Mouse (Mus musculus) left cerebral cortex, adult 8-10 months (tissue): ENCODE data around the gene Upp2. TPM values are rescaled to one million over a fixed set of nuclear protein-coding genes. Genes with fewer than 3 reads are reported as not detected.

Source experiments
- DNase-seq, 2 experiments: peaks; one replicate each; pipeline ENCODE4 v3.0.0; 2022; ENCODE audit warnings: low spot score in 2 of 2
- total RNA-seq, 4 experiments: library from RNA; stranded (reverse); gene quantifications; 2 replicates each; pipeline ENCODE4 v1.2.4; 2022

The Upp2 gene
- total RNA-seq, 4 experiments from 2014 or later: 29.5 to 35.7 (median 33.4) TPM

- no peak for DNase-seq
Observed at GRCm38 (mm10) chr2:58747483-58748229, 180.6 kb downstream of the Upp2 start.

- DNase-seq: no peak
Observed at GRCm38 (mm10) chr2:58748296-58748695, 181.2 kb downstream of the Upp2 start.

- no peak for DNase-seq
Observed at GRCm38 (mm10) chr2:58752891-58753290, 185.8 kb downstream of the Upp2 start.

GRCm38 (mm10) chr2:58754736-58755135 lies 187.6 kb downstream of the Upp2 start:
- DNase-seq: no peak

- no peak for DNase-seq
Observed at GRCm38 (mm10) chr2:58758081-58758480, 191.0 kb downstream of the Upp2 start.

GRCm38 (mm10) chr2:58759676-58760075 lies 192.6 kb downstream of the Upp2 start:
- DNase-seq: no peak

- peak; percentile 11 to 69 for DNase-seq
Observed at GRCm38 (mm10) chr2:58765141-58765540, 198.0 kb downstream of the Upp2 start.

- no peak for DNase-seq
Observed at GRCm38 (mm10) chr2:58773833-58774232, 206.7 kb downstream of the Upp2 start.

GRCm38 (mm10) chr2:58778986-58779495 lies 211.9 kb downstream of the Upp2 start:
- no peak for DNase-seq

GRCm38 (mm10) chr2:58783526-58783925 lies 216.4 kb downstream of the Upp2 start:
- DNase-seq: no peak

GRCm38 (mm10) chr2:58786177-58786576 lies 219.1 kb downstream of the Upp2 start:
- DNase-seq: no peak

GRCm38 (mm10) chr2:58786681-58787080 lies 219.6 kb downstream of the Upp2 start:
- no peak for DNase-seq

GRCm38 (mm10) chr2:58787360-58787759 lies 220.3 kb downstream of the Upp2 start:
- no peak for DNase-seq

GRCm38 (mm10) chr2:58789934-58790333 lies 222.8 kb downstream of the Upp2 start:
- DNase-seq: no peak

- no peak for DNase-seq
Observed at GRCm38 (mm10) chr2:58790361-58790760, 223.3 kb downstream of the Upp2 start.

- no peak for DNase-seq
Observed at GRCm38 (mm10) chr2:58794489-58794888, 227.4 kb downstream of the Upp2 start.

- DNase-seq: no peak
Observed at GRCm38 (mm10) chr2:58795432-58795831, 228.3 kb downstream of the Upp2 start.

GRCm38 (mm10) chr2:58797506-58797905 lies 230.4 kb downstream of the Upp2 start:
- DNase-seq: no peak

GRCm38 (mm10) chr2:58799126-58799525 lies 232.0 kb downstream of the Upp2 start:
- DNase-seq: no peak

GRCm38 (mm10) chr2:58799623-58800022 lies 232.5 kb downstream of the Upp2 start:
- DNase-seq: no peak

- no peak for DNase-seq
Observed at GRCm38 (mm10) chr2:58812941-58813340, 245.8 kb downstream of the Upp2 start.

- no peak for DNase-seq
Observed at GRCm38 (mm10) chr2:58828910-58829600, 262.0 kb downstream of the Upp2 start.
